Mouse (Mus musculus) G1E (cell line): ENCODE measurements around the gene Clstn3. TPM values are rescaled to one million over a fixed set of nuclear protein-coding genes. Genes with fewer than 3 reads are reported as not detected.
"Not testable (repeated sequence)": the region's sequence is repeated elsewhere in the genome, so short reads cannot be mapped to it uniquely, and the experiment has no call there.

Experiments used
- ATAC-seq: 2 replicates; pipeline ENCODE4 v1.8.0; 2016; ENCODE audit warnings: mild to moderate bottlenecking; ENCODE audit not compliant: insufficient number of reproducible peaks, poor library complexity, low FRiP score, severe bottlenecking; ENCODE audit errors: extremely low read depth
- DNase-seq: peaks from one replicate; pipeline ENCODE4 v3.0.0; 2012; ENCODE audit warnings: low spot score
- H3K27me3 ChIP-seq: 2 replicates; pipeline ENCODE4 v1.6.1; 2012; ENCODE audit warnings: mild to moderate bottlenecking, low read length, inconsistent platforms; ENCODE audit not compliant: insufficient read depth
- H3K36me3 ChIP-seq: replicated peaks from 2 replicates; pipeline ENCODE3; 2012; ENCODE audit warnings: mild to moderate bottlenecking, inconsistent platforms
- H3K4me1 ChIP-seq: 2 replicates; pipeline ENCODE4 v1.6.1; 2012; ENCODE audit warnings: low read depth, low read length, inconsistent platforms, mixed read lengths; ENCODE audit not compliant: insufficient read depth
- H3K4me3 ChIP-seq: 2 replicates; pipeline ENCODE4 v1.5.1; 2012; ENCODE audit warnings: low read depth, mild to moderate bottlenecking, inconsistent platforms, low read length, moderate library complexity, mixed read lengths
- H3K9me3 ChIP-seq: replicated peaks from 2 replicates; pipeline ENCODE4 v1.6.1; 2012; ENCODE audit warnings: inconsistent platforms
- CTCF ChIP-seq: IDR thresholded peaks from 2 replicates; pipeline ENCODE4 v1.5.1; 2012; ENCODE audit warnings: low read depth, low read length, inconsistent platforms, mixed read lengths
- GATA1 ChIP-seq: IDR thresholded peaks from 2 replicates; pipeline ENCODE4 v1.6.1; 2012; ENCODE audit warnings: borderline replicate concordance, low read length, inconsistent platforms, mixed read lengths
- GATA2 ChIP-seq: IDR thresholded peaks from 2 replicates; pipeline ENCODE4 v1.6.1; 2012; ENCODE audit warnings: low read depth, low read length, inconsistent platforms, borderline replicate concordance
- POLR2AphosphoS5 ChIP-seq: IDR thresholded peaks from 2 replicates; pipeline ENCODE4 v1.6.1; 2012; ENCODE audit warnings: low read depth, low read length, inconsistent platforms; ENCODE audit not compliant: insufficient replicate concordance
- TAL1 ChIP-seq: conservative IDR thresholded peaks from 2 replicates; pipeline ENCODE4 v1.6.1; 2012; ENCODE audit warnings: low read depth, low read length, inconsistent platforms, mixed read lengths
- polyA plus RNA-seq: library from polyadenylated mRNA; stranded (reverse); fragments of >175 nt; gene quantifications from 2 replicates; pipeline ENCODE4 v1.2.3, GENCODE M21; 2012
- total RNA-seq, 2 experiments: library from RNA; stranded (forward) in 1 of 2; stranded (reverse) in 1 of 2; fragments of 200-1000 nt in 1 of 2; fragments of >200 nt in 1 of 2; fragmentation: Nextera tagmentation in 1 of 2; gene quantifications; 2 replicates each; pipeline ENCODE4 v1.2.3; 2014 to 2017

Gene Clstn3
- total and polyA plus RNA-seq, 3 experiments = 4.2 to 11.5 (median 4.6) TPM

DNA sequence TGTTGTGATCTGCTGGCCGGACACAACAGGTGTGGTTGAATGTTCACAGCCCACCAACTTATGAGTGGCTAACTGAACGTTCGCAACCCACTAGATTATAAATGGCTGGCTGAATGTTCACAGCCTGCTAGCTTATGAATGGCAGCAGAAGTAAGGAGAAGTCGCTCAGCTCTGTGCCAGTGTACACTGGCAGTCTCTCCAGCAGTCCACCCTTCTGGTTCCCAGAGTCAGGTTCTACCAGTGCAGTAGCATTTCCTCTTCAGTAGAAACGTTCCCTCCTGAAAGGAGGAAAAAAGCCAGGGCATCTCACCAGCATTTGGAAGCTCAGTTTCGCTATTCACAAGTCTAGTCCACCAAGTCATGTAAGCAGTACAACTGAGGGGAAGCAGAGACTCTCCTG, 39.1 kb downstream of the Clstn3 start:
- DNase-seq (no peak), ATAC-seq (no peak)
- no peaks in the 10 kb centered on the region for H3K36me3 ChIP-seq
- H3K27me3 ChIP-seq = peaks cover 16% of the 10 kb centered on the region; the same call in 1 of the 2 replicates
- H3K9me3 ChIP-seq = no peaks in the 10 kb centered on the region; the same call in 1 of the 2 replicates
- no peak overlapping the region; the same call in 1 of the 2 replicates for H3K4me3 ChIP-seq
- TF ChIP-seq GATA1 = no peak
- TF ChIP-seq GATA2 = no peak
- no peak for TF ChIP-seq TAL1
- TF ChIP-seq CTCF = no peak
- no peak for TF ChIP-seq POLR2AphosphoS5
- H3K4me1 ChIP-seq = peaks cover 20% of the 10 kb centered on the region

DNA sequence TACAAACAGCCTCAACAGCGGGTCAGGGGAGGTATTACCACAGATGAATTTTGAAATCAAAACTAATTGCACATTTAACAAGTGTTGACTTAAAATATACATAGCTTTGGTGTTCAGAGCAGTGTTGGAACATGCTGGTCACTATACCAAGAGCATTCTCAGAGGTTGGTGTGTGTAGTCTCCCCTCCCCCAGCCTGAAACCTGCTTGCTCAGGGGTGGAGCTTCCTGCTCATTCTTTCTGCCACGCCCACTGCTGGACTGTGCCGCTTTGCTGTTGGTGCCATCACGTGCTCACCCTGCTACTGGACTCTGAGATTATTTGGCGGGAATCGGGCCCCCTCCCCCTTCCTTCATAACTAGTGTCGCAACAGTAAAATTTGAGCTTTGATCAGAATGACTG, 39.6 kb downstream of the Clstn3 start:
- H3K36me3 ChIP-seq, H3K9me3 ChIP-seq, H3K4me3 ChIP-seq, DNase-seq: not testable (repeated sequence)
- Histone ChIP-seq H3K4me1 (peaks cover 20% of the 10 kb centered on the region), H3K27me3 (peaks cover 16% of the 10 kb centered on the region; the same call in 1 of the 2 replicates)
- peak; percentile 40; the same call in 1 of the 2 replicates for ATAC-seq

DNA sequence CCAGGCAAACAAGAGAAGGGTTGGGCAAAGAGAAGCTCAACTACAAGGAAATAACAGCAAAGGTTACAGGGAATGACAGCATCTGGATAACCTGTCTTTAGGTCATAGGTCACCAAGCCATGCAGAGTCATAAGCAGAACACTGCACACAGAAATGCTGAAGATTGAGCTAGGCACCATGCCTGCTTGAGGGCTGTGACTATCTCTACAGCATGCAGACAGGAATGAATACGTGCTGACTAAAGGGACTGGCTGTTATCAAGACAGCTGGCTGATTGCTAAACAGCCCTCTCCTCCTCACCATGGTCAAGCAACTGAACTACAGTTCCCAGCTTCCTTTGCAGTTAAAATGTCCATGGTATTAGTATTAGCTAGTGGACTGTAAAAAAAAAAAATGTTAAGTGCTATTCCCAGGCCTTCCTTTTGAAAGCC, 40.5 kb downstream of the Clstn3 start:
- H3K27me3 ChIP-seq = peaks cover 9% of the 10 kb centered on the region; the same call in 1 of the 2 replicates
- DNase-seq (no peak), ATAC-seq (no peak)
- TF ChIP-seq TAL1 = no peak
- TF ChIP-seq POLR2AphosphoS5 = no peak
- TF ChIP-seq GATA1 = no peak
- TF ChIP-seq CTCF = no peak
- no peaks in the 10 kb centered on the region; the same call in 1 of the 2 replicates for H3K9me3 ChIP-seq
- H3K36me3 ChIP-seq = no peaks in the 10 kb centered on the region
- H3K4me3 ChIP-seq = no peak overlapping the region
- H3K4me1 ChIP-seq = peaks cover 20% of the 10 kb centered on the region

- ATAC-seq (no peak), DNase-seq (no peak)
- Histone ChIP-seq H3K4me1 (peaks cover 23% of the 10 kb centered on the region), H3K9me3 (no peaks in the 10 kb centered on the region; the same call in 1 of the 2 replicates), H3K4me3 (no peak overlapping the region), H3K36me3 (no peaks in the 10 kb centered on the region), H3K27me3 (no peaks in the 10 kb centered on the region)
- TF ChIP-seq POLR2AphosphoS5 (no peak), GATA1 (no peak), TAL1 (no peak), GATA2 (no peak), CTCF (no peak)
These were observed 45.9 kb downstream of the Clstn3 start for GRCm38 (mm10) chr6:124418686-124419085.

GRCm38 (mm10) chr6:124415347-124416088, 49.1 kb downstream of the Clstn3 start:
- Histone ChIP-seq H3K36me3 (peaks cover 25% of the 10 kb centered on the region), H3K4me3 (peak overlapping the region; percentile 88), H3K9me3 (no peaks in the 10 kb centered on the region), H3K4me1 (peaks cover 33% of the 10 kb centered on the region), H3K27me3 (no peaks in the 10 kb centered on the region)
- TF ChIP-seq CTCF (peak; percentile 72; the same call in 1 of the 2 replicates), GATA1 (no peak)
- ATAC-seq (peak; percentile 61), DNase-seq (peak; percentile 67)

GRCm38 (mm10) chr6:124414927-124415325, 49.7 kb downstream of the Clstn3 start, which contains the start of gene Pex5:
Gene Pex5 (minus strand): TSS chr6:124415067.
- no peaks in the 10 kb centered on the region for H3K27me3 ChIP-seq
- no peak for TF ChIP-seq GATA1
- no peak for TF ChIP-seq CTCF
- TF ChIP-seq GATA2 = no peak
- TF ChIP-seq TAL1 = no peak
- TF ChIP-seq POLR2AphosphoS5 = no peak
- H3K9me3 ChIP-seq = no peaks in the 10 kb centered on the region
- DNase-seq (peak; percentile 83), ATAC-seq (peak; percentile 82)
- H3K4me3 ChIP-seq = peak within 1 kb of the TSS; percentile 88
- peaks cover 33% of the 10 kb centered on the region for H3K4me1 ChIP-seq
- peaks cover 30% of the 10 kb centered on the region for H3K36me3 ChIP-seq
